Mouse (Mus musculus) frontal cortex, postnatal 25 days (tissue): ENCODE measurements around the gene Lrfn1.
"Not testable (repeated sequence)": the region's sequence is repeated elsewhere in the genome, so short reads cannot be mapped to it uniquely, and the experiment has no call there.

Experiments used
- DNase-seq, 2 experiments: peaks; one replicate each; pipeline ENCODE4 v3.0.0; 2022; ENCODE audit warnings: low spot score in 2 of 2

Lrfn1 gene

DNA sequence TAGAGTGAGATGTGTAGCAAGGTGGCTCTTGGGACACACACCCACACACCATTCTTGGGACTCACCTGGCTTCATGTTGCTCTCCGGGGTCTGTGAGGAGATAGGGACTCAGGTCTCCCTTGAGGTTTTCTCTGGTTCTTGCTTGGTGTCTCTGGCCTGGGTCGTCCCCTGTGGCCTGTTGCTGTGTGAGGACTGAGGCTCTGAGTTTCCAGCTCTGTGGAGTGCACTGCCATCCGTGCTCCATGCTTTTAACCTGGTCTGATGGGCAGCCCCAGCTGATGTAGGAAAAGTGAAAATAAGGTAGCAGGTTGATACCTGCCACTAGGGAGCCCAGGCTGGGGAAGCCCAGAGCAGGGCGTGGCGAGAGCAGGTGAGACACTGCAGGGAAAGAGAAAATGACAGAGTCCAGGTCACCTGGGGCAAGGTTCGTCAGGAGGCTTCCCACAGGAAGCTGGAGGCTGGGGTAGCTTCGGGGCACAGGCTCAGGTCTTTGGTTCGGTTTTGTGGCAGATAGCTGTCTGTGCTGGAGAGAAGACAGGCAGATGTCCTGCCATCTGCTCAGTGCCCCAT lies 58.7 kb downstream of the Lrfn1 start, which contains the start of gene Ifnl2:
Gene Ifnl2 (minus strand): TSS at position 51 of the 570 bp plus-strand sequence.
- not testable (repeated sequence) for DNase-seq

DNA sequence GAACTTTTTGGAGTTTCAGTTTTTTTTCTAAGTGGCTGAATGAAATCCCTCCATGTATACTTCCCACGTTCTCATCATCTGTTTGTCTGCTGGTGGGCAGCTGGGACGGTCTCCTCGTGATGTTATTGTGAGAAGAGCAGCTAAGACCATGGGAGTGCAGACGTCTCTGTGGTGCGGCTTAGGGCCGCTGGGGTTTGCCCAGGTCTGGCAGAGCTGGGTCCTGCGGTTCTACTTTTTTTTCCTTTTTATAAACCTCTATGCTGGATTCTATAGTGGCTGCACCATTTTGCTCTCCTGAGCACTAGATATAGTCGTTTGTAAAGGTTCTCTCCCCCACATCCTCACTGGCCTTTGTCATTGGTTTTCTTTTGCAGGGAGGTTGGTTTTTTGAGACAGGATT lies 59.7 kb downstream of the Lrfn1 start:
- DNase-seq, result no peak
